Mouse (Mus musculus): ENCODE measurements around the gene Dab1.

Gene Dab1

DNA sequence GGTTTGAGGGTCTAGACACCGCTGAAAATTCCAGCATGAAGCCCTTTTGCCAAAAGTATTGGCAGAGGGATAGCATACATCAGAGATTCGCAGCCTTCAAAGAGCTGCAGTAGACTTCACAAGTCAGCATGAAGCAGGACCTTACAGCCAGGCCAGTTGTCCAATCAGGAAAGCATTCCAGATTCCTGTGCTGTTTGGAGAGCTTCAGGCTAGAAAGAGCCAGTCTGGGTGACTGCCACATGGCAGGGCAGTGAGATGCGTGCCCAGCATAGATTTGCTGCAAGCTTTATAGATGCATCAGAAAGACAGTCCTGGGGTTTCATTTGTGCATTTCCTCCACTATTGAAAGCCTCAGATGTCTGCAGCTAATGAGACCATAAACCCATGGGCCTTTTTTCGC, 66.0 kb downstream of the Dab1 start:
- ChIA-PET CTCF (interaction anchor here in 1 of 4 experiments (0.6 kb wide), 1 partner anchor 11 kb away, joined by 3 read pairs; no protein-coding TSS in a partner anchor), POLR2A (no interaction called here)

- POLR2A ChIA-PET: no interaction called here
These were observed 72.6 kb downstream of the Dab1 start for GRCm38 (mm10) chr4:103691717-103692116.

DNA sequence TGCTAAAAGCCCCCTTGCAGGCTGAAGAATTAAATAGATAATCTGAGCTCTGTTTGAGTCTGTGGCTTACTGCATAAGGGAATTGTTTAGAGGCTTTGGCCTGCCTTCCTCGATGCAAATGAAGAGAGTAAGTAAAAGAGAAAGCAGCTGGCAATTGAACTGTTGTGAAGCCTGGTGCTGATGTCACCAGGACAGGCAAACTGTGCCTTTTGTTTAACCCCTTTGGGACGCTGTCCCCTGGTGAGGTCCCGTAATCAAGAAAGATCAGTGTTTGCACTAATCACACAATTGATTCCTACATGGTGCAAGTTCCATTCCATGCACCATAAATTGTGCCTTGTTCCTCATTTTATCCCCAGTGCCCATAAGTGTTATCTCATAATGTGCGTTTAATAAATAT, 80.6 kb downstream of the Dab1 start:
- ChIA-PET CTCF (no interaction called here), POLR2A (interaction anchor here in 1 of 4 experiments (0.6 kb wide), 1 partner anchor 101 kb away, joined by 3 read pairs; no protein-coding TSS in a partner anchor)

More at GRCm38 (mm10) chr4:103691717-103692116, 72.6 kb downstream of the Dab1 start:
- CTCF ChIA-PET: interaction anchor here in 1 of 4 experiments (1.4 kb wide), 1 partner anchor 10 kb away, joined by 4 read pairs; no protein-coding TSS in a partner anchor

GRCm38 (mm10) chr4:103700392-103700791, 81.2 kb downstream of the Dab1 start:
- CTCF ChIA-PET: no interaction called here
- POLR2A ChIA-PET: interaction anchor here in 1 of 4 experiments (0.6 kb wide), 1 partner anchor 100 kb away, joined by 3 read pairs; no protein-coding TSS in a partner anchor

- POLR2A ChIA-PET: no interaction called here
These were observed 83.0 kb downstream of the Dab1 start for GRCm38 (mm10) chr4:103702137-103702536.

DNA sequence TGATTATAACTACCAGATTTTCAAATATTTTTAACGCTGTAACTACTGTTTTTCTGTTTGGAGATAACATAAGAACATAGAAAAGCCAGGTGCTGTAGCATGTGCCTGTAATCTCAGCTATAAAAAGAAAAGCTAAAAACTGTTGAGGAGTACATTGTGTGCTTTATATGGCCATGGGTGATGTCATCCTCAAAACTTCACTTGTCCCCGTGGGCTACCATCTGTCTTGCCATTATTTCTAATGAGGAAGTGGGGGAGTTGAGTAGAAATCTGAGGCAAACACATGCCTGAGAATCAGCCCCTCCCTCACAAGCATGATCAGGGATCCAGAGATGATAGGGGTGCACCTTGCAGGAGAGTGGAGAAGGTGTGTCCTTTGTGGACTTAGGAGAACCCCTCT, 85.3 kb downstream of the Dab1 start:
- CTCF ChIA-PET: no interaction called here
- POLR2A ChIA-PET: interaction anchor here in 1 of 4 experiments (0.7 kb wide), 1 partner anchor 8 kb away, joined by 3 read pairs; no protein-coding TSS in a partner anchor

More at GRCm38 (mm10) chr4:103702137-103702536, 83.0 kb downstream of the Dab1 start:
- CTCF ChIA-PET: interaction anchor here (0.5 to 1.7 kb wide), 11 partner anchors 9 to 1589 kb away, joined by 3 to 6 read pairs (median 3); no protein-coding TSS in a partner anchor

- ChIA-PET CTCF (no interaction called here), POLR2A (no interaction called here)
These were observed 87.3 kb downstream of the Dab1 start for GRCm38 (mm10) chr4:103706501-103706900.

DNA sequence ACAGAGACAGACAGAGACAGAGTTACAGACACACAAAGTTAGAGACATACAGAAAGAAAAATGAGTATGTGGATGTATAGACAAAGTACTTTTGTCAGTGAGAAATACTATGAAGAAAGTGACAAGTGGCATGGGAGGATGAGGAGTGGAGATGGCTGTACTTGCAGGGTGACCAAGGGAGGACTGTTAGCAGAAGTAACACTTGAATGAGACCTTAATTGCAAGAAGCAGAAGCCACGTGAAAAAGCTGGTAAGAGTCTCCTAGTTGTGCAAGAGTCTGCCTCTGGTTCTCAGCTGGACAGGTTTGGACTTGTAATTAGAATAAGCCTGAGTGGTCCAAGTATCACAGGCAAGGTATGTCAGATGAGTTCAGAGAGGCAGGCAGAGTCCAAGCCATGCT, 88.0 kb downstream of the Dab1 start:
- POLR2A ChIA-PET: no interaction called here
- CTCF ChIA-PET: no interaction called here

- ChIA-PET POLR2A (no interaction called here), CTCF (no interaction called here)
These were observed 92.2 kb downstream of the Dab1 start for GRCm38 (mm10) chr4:103711353-103711752.

DNA sequence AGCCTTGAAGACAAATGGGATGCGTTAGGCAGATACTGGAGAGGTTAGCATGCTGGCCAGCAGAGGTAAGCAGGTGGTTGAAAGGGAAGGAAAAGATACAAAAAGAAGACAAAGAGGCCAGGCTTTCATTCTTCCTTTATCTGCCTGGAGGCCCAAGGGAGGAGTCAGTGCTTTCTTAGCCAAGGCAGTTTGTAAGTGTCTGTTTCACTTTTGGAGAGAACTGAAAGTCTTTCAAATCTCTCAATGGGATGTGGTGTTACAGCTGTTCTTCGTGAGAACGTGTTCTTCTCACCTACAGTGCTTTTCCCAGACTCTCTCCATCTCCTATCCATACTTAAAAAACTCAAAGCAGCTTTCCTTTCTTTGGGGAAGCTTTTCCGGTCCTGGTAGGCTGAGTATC, 94.8 kb downstream of the Dab1 start:
- POLR2A ChIA-PET: no interaction called here
- CTCF ChIA-PET: no interaction called here

GRCm38 (mm10) chr4:103714991-103715390, 95.8 kb downstream of the Dab1 start:
- CTCF ChIA-PET: no interaction called here
- POLR2A ChIA-PET: no interaction called here

- POLR2A ChIA-PET: no interaction called here
- CTCF ChIA-PET: no interaction called here
These were observed 96.4 kb downstream of the Dab1 start for GRCm38 (mm10) chr4:103715568-103715967.

DNA sequence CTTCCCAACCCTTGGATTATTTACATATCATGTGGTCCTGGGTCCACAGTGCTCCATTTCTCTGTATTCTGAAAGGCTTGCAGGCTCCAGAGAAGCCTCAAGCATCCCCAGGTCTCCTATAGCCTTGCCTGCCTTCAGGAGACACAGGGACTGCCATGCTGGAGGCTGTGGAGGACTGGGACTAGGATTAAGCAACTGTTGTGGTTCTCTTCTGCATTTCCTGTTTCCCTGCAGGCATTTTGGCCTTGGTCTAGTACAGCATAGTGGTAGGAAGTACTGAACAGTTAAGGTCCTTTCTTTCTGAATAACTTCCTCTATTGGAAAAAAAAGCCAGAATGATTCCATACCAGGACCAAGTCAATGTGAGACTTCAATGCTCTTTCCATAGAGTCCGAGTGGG, 103.6 kb downstream of the Dab1 start:
- ChIA-PET POLR2A (interaction anchor here in 1 of 4 experiments (0.6 kb wide), 1 partner anchor 147 kb away, joined by 4 read pairs; no protein-coding TSS in a partner anchor), CTCF (no interaction called here)

- ChIA-PET CTCF (no interaction called here), POLR2A (interaction anchor here in 1 of 4 experiments (0.6 kb wide), 1 partner anchor 1092 kb away, joined by 4 read pairs; no protein-coding TSS in a partner anchor)
These were observed 107.3 kb downstream of the Dab1 start for GRCm38 (mm10) chr4:103726486-103726885.

DNA sequence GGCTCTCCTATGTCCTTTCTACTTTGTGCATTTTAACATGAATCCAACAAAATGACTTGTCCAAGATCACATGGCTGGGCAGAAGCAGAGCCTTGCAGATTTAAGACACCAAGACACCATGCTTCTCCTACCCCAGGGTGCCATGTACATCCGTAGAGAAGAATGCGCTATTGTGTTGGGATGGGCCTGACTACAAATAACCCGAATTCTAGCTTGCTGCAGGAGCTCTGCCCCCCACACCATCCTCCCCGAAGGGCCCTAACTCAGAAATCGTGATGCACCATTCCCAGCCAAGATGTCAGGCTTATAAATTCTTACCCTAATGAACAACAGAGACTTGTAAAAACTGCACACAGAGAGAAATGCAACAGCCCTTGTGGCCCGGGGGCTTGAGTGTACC, 118.0 kb downstream of the Dab1 start:
- CTCF ChIA-PET: no interaction called here
- POLR2A ChIA-PET: no interaction called here

DNA sequence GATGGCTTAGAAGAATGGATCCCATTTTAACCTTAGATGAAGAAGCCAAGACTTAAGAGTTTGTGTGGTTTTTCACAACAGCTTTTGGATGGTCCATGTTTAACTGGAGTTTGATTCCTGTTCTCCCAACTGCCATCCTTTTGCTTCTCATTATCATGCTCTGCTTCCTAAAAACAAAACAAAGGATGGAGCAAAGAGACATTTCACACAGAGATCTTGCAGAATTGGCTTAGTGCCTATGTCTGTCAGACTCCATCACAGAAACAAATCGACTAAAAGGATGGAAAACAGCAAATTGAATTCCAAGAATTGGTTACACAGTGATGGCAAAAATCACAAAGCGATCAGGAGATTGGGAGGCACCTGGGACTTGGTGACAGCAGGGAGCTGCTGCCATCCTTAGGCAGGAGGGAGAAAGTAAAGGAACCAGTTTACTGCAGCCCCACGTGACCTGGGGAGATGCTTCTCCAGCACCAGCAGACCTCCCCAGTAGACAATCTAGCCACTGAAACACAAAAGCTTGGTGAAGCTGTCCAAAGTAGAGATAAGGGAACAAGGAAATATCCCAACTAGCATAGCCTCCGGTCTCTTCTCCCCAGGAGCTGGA, 132.2 kb downstream of the Dab1 start:
- POLR2A ChIA-PET: no interaction called here
- CTCF ChIA-PET: no interaction called here

DNA sequence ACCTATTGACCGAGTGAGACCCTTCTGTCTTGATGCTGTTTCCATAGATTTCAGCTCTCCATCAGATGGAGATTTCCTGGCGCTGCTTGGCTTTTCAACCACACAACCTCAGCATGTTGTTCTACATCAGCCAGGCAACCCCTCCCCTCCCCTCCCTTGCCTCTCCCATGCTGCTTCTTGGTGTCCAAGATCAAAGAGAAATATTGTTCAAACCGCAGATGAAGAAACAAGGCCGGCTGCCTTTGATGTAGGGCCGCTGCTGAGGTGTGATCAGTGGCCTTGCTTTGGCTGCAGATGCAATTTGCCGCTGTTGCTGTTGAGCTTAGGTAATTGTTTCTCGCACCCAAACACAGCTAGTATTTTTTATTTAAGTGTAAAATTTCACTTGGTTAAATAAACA, 135.4 kb downstream of the Dab1 start:
- CTCF ChIA-PET: no interaction called here

GRCm38 (mm10) chr4:103757241-103757640, 138.1 kb downstream of the Dab1 start:
- POLR2A ChIA-PET: interaction anchor here in 1 of 4 experiments (0.6 kb wide), 1 partner anchor 641 kb away, joined by 4 read pairs; no protein-coding TSS in a partner anchor
- CTCF ChIA-PET: no interaction called here

More for the DNA sequence above, 135.4 kb downstream of the Dab1 start:
- POLR2A ChIA-PET: no interaction called here

GRCm38 (mm10) chr4:103762416-103762815, 143.3 kb downstream of the Dab1 start:
- CTCF ChIA-PET: no interaction called here

DNA sequence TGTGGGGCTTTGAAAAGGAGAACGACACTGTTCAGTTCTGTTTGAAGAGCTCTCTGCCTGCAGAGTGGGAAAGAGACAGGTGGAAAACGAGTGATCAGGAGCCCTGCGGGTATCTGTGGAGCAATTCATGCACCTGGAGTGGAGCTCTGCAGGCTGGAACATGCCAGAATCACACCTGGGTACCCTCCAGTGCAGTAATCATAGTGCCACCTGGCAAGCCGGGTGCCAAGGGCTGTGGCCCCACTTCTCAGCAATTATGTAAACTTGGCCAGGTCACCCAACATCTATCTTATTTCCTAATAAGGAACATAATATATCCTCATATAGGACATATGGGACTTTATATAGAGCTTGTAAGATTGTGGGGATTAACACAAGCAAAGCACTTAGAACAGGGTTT, 156.6 kb downstream of the Dab1 start:
- ChIA-PET CTCF (no interaction called here), POLR2A (interaction anchor here in 1 of 4 experiments (0.6 kb wide), 1 partner anchor 135 kb away, joined by 3 read pairs; no protein-coding TSS in a partner anchor)

More at GRCm38 (mm10) chr4:103762416-103762815, 143.3 kb downstream of the Dab1 start:
- POLR2A ChIA-PET: no interaction called here

DNA sequence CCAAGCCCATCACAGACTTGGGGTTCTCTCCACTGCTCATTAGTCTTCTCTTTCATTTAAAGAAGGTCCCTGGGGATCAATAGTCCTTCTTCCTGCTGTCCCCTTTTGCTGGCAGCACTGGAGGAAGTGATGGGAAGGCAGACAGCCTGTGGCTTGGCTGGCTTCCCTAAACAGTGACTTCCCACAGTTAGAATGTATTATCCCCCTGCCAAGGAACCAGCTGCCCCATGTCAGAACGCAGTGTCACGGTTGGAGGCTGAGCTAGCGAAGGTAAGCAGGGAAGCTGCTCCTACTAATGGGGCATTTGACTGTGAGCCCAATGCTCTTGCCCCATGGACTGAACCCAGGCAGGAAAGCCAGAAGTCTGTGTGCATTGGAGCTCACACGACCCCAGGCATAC, 162.2 kb downstream of the Dab1 start:
- POLR2A ChIA-PET: no interaction called here
- CTCF ChIA-PET: no interaction called here
